Mouse (Mus musculus) pancreas, adult 10 weeks (tissue): ENCODE results near the gene Slc37a4. TPM values are rescaled to one million over a fixed set of nuclear protein-coding genes. Genes with fewer than 3 reads are reported as not detected.

Experiments
- polyA plus RNA-seq: library from polyadenylated mRNA; stranded (reverse); fragments of 350-450 nt; fragmentation: Illumina TruSeq; extraction: RNeasy Lipid Tissue Mini Kit (QIAGEN cat#74804); gene quantifications from one replicate; pipeline ENCODE4 v1.2.3, GENCODE M21; 2015; ENCODE audit warnings: low read depth, low replicate concordance; ENCODE audit not compliant: insufficient read depth

Slc37a4 gene
- 13.2 TPM for polyA plus RNA-seq

DNA sequence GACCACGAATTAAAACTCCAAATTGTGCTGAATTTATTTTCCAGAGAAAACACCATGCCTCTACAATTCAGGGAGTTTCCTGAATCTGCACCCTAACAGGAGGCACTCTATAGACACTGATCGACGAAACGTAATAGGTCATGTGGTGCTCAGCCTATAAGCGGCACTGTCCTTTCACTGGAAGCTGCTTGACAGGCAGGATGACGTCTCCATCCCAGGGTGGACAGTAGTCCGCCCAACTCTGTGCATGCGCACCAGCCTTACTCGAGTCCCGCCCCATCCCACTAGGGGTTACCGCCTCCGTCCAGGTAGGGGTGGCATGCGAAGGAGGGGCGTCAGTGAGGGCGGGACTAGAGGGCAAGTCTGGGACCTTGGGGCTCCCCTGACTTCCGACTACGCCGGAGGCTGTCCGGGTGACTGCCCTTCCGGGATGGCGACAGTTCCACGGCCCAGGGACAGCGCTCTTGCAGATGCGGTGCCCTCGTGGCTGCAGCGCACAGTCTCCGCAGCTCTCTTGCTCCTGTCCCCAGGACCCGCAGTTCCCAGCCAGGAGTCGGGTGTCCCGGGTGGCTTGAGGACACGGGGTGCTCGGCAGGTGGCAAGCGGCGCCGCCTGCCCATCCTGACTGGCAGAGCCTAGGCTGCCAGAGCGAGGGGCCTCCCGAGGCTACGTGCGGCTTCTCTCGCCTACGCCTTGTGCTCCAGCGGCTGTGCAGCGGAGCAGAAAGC lies at the start of gene Slc37a4:
Gene Slc37a4 (plus strand): TSS at position 169 of the 728 bp plus-strand sequence.

DNA sequence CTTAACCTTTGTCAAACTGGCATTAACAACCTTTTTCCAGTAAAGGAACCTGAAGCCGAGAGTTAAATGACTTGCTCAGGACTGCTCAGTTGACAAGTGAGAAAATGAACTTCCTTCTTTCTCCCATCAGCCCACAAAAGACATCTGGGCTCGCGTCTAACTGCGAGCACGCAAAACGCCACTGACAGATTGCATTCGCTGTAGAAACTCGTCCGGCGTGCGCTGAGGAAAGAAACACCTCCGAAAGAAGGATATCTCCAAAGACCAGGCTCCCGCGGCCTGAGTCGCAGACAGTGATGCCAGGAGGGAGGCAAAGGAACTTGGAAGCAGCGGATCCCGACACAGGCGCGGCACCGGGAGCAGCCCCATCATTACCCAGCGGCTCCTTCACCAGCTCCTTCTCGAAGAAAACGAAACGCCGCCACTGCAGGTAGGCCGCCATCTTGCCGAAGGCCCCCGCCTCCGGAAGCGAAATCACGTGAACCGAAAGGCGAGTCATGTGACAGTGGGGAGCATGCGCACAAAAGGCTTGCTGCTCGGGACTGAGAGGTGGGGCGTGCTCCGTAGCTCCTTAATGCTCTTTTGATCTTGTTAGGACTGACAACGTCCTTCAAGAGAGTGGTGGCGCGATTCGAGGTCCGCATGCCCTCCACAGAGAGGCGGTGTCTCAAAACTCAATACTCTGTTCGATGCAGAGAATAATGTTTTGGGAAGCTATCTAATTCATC lies 35.3 kb upstream of the Slc37a4 start, which contains the start of gene Vps11:
Gene Vps11 (minus strand): TSS at position 481 of the 728 bp plus-strand sequence.

DNA sequence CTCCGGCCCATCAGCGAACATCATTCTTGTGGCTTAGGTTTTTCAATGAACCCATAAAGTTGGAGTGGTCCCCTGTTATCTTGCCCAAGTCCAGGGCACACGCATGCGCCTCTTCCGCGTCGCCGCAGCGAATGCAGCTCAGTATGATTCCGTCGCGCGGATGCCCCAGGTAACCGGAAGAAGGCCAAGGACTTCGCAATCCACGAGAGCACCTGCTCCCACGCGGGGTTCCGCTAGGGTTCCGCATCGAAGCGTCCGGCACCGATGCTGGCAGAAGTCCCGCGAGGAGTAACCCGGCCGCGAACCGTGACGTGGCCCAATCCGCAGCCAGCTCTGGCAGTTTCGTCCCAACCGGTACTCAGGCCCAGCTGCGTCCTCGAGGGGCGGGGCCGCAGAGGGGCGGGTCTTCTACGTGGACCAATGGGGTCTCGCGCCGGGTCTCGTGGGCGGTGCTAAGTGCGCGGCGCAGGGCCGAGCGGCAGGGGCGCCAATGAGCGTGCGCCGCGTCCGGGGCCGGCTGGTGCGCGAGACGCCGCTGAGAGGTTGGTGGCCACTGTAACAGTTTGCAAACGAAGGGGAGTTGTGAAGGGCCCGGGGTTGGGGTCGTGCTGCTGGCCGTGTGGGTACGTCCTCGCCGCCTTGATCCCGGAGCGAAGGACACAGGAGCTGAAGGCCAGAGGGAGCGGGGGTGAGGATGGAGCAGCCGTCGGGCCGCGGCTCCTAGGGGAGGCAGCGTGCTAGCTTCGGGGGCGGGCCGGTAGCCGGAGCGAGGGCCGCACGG lies 17.4 kb upstream of the Slc37a4 start, which contains the start of gene Hyou1:
Gene Hyou1 (plus strand): TSS at position 437 of the 781 bp plus-strand sequence.

DNA sequence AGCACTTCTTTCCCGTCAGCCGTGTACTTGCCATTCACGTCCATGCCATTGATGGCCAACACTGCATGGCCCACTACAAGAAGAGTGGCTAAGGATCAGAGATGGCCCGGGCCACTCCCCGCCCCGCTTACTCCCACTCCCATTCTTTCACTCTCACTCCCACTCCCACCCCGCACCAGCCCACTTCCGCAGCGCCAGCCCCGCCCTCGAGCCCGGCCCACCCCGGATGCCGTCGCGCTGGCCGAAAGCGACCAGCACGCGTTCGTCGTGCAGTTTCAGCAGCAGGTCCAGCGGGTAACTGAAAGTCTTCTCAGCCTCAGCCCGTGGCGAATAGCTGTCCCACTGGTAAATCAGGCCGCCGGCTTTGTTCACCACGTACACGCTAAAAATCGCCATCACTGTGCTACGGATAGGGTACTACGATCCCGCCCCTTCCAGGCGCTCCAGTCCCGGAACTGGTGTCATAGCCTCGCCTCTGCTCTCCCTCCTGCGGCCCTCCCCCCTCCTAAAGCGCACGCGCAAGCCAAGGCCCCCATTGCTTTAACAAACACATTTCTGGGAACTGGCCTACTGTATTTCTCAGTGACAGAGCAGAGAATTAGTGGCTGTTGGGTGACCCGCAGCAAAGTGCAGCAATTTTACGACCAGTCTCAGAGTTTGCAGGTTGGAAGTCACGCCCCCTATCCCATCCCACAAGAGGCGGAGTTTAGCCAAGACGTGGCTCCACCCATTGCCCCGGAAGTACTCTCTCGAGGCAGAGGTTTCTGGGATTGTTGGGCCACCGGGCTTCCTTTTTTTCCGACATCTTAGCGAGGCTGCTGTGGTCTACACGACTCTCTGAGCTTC lies 10.5 kb downstream of the Slc37a4 start, which contains the start of the genes Rps25 and Trappc4:
Gene Rps25 (plus strand): TSS at position 234 of the 846 bp plus-strand sequence.
Gene Trappc4 (minus strand): TSS at position 695 of the 846 bp plus-strand sequence.

DNA sequence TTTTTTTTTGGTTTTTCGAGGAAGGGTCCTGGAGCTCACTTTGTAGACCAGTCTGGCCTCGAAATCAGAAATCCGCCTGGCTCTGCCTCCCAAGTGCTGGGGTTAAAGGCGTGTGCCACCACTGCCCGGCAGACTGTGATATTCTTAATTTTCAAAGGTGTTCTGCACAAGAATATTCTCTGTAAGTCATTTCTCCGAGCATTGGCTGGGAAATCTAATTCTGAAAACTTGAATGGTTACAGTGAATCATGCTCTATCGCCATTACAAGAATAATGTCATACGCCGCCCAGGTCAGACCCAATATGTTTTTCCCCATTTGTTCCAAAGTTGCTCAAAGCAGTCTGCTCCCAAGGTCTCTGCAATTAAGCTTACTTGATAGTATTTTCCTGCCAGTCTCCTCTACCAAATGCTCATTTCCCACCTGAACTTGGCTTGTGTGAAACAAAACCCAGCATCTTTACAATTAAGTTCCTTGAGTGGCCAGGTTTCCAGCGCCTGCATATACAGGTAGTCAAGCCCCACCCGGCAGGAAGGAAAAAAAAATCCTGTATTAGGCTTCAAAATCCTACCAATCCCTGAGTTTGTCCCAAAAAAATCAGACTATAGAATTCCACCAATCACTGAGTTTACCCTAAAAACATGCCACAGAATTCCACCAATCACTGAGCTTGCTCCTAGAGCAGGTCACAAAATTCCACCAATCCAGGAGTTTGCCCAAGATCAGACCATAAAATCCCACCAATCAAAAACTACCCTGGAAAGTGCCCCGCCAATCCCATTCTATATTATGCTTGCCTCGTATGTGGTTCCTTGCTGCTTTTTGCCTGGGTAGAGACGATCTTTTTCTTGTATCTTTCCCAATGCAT lies 22.1 kb downstream of the Slc37a4 start, which contains the start of gene Ccdc84:
Gene Ccdc84 (minus strand): TSS at position 51 of the 867 bp plus-strand sequence.

DNA sequence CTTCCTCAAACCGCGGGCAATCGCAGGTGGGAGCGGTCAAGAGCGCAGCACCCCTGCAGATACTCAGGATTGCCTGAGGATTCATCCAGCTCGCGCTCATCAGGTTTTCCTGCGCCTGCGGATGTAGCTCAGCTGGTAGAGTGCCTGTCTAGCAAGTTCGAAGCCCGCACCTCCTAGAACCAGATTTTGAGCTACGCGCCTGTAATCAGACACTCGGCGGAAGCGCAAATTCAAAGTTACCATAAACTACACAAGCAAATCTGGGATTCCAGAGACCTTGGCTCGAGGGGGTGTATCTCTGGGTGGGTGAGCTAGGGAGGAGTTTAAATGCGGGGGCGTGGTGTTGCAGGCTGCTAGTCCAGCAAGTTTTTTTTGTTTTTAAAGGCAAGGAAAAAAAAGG lies 44.3 kb downstream of the Slc37a4 start, which contains the start of gene Foxr1:
Gene Foxr1 (minus strand): TSS at position 176 of the 400 bp plus-strand sequence.

Other genes starting within 250 kb of the Slc37a4 start
- gene Cbl, start 162.8 kb upstream of the Slc37a4 start, polyA plus RNA-seq: 3.7 TPM
- not detected for gene Ccdc153, start 156.2 kb upstream of the Slc37a4 start, polyA plus RNA-seq
- not detected for gene Pdzd3, start 145.4 kb upstream of the Slc37a4 start, polyA plus RNA-seq
- 1.5 TPM for gene Nlrx1, start 128.3 kb upstream of the Slc37a4 start, polyA plus RNA-seq
- gene Abcg4, start 108.2 kb upstream of the Slc37a4 start, polyA plus RNA-seq: not detected
- 6.1 TPM for gene Hinfp, start 91.2 kb upstream of the Slc37a4 start, polyA plus RNA-seq
- 7.6 TPM for gene C2cd2l, start 76.6 kb upstream of the Slc37a4 start, polyA plus RNA-seq
- 13.7 TPM for gene Dpagt1, start 70.8 kb upstream of the Slc37a4 start, polyA plus RNA-seq
- gene H2afx, start 62.2 kb upstream of the Slc37a4 start, polyA plus RNA-seq: 5.7 TPM
- gene Hmbs, start 52.6 kb upstream of the Slc37a4 start, polyA plus RNA-seq: 13.2 TPM
- 10.4 TPM for gene Vps11, start 35.2 kb upstream of the Slc37a4 start, polyA plus RNA-seq
- 69.6 TPM for gene Hyou1, start 17.4 kb upstream of the Slc37a4 start, polyA plus RNA-seq
- gene Rps25, start 10.3 kb downstream of the Slc37a4 start, polyA plus RNA-seq: 701 TPM
- 19.2 TPM for gene Trappc4, start 10.7 kb downstream of the Slc37a4 start, polyA plus RNA-seq
- 37.6 TPM for gene Ccdc84, start 21.7 kb downstream of the Slc37a4 start, polyA plus RNA-seq
- gene Foxr1, start 44.3 kb downstream of the Slc37a4 start, polyA plus RNA-seq: not detected
- not detected for gene Upk2, start 58.1 kb downstream of the Slc37a4 start, polyA plus RNA-seq
- 7.3 TPM for gene Bcl9l, start 86.0 kb downstream of the Slc37a4 start, polyA plus RNA-seq
- gene Cxcr5, start 165.0 kb downstream of the Slc37a4 start, polyA plus RNA-seq: not detected
- 16.2 TPM for gene Ddx6, start 208.0 kb downstream of the Slc37a4 start, polyA plus RNA-seq